Mouse (Mus musculus): ENCODE results near the gene Foxp1.

Gene Foxp1

GRCm38 (mm10) chr6:99443460-99443859 lies 79.1 kb downstream of the Foxp1 start:
- TF ChIP-seq GATA4 (IDR thresholded peaks at IDR 0.05; ENCODE audit: insufficient replicate concordance, low read length): no peak

DNA sequence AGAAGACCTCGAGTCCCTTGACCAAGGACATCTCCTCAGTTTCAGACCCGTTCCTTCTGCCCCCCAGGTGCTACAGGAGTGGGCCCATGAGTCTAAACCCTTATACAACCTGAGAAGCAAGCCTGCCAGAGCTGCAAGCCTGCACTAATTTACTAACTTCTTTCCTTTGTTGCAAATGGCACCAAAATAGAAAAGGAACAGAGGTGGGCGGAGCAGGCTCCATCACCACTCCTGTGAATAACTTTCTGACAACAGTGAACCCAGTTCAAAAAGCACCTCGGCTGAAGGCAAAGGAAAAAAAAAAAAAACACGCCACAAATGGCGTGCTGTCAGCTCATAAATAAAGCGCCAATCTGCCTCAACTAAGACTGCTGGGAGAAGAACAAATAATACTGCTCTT lies 81.4 kb downstream of the Foxp1 start:
- no peak for TF ChIP-seq GATA4 (IDR thresholded peaks at IDR 0.05; ENCODE audit: insufficient replicate concordance, low read length)

- no peak for TF ChIP-seq GATA4 (IDR thresholded peaks at IDR 0.05; ENCODE audit: insufficient replicate concordance, low read length)
These were observed 81.9 kb downstream of the Foxp1 start for GRCm38 (mm10) chr6:99440606-99441005.

DNA sequence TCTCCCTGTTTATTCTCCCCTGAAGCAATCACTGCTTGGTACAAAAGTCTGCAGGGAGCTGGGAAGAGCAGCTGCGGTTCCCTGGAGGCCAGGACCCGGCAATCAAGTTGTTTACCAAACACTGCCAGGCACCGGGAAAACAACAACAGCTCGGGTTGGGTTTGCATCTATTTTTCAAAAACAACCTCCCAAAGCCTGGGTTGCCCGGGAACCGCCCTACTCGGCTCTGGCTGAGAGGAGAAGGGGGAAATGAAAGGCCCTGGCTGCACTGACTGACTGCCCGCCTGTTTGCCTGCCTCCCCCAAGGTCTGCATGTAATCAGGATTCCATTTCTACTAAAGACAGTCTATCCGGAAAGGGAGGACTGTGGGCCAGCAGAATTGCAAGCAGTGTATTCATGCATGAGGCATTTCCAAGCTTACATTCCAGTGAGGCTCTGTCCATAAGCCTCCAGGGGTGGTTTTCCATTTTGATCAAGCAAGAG lies 82.6 kb downstream of the Foxp1 start:
- no peak for TF ChIP-seq GATA4 (IDR thresholded peaks at IDR 0.05; ENCODE audit: insufficient replicate concordance, low read length)

DNA sequence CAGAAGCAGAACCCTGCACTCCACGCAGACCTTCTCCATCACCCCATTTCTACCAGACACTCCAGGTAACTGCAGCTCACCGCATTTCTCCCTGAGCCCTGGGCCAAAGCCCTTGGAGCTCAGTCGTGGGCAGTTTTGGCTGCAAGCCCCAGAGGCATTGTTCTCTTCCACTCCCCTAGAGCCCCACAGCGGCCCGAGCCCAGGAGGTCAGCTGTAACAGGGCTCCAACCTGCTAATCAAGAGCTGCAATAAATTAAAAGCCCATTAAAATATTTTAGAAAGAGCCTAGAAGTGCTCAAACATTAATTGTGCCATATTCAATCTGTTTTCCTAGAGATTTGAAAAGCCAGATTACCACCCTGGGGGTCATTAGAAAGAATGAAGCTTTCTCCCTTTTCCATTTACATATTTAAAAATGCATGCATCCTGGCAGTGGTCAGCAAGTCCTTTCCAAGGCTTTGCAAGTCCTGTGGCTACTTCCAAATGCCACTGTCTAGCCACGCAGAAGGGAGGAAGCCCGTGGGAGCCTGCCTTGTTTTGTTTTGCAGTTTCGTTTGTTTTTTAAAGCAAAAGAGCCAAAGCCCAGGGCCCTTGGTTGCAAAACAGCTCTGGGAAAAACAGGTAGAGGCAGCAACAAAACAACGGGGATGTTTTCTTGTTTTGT lies 83.2 kb downstream of the Foxp1 start:
- TF ChIP-seq GATA4 (IDR thresholded peaks at IDR 0.05; ENCODE audit: insufficient replicate concordance, low read length): no peak

GRCm38 (mm10) chr6:99436371-99436770 lies 86.2 kb downstream of the Foxp1 start:
- TF ChIP-seq GATA4 (IDR thresholded peaks at IDR 0.05; ENCODE audit: insufficient replicate concordance, low read length): no peak

- TF ChIP-seq GATA4 (IDR thresholded peaks at IDR 0.05; ENCODE audit: insufficient replicate concordance, low read length): no peak
These were observed 87.4 kb downstream of the Foxp1 start for GRCm38 (mm10) chr6:99435140-99435539.

DNA sequence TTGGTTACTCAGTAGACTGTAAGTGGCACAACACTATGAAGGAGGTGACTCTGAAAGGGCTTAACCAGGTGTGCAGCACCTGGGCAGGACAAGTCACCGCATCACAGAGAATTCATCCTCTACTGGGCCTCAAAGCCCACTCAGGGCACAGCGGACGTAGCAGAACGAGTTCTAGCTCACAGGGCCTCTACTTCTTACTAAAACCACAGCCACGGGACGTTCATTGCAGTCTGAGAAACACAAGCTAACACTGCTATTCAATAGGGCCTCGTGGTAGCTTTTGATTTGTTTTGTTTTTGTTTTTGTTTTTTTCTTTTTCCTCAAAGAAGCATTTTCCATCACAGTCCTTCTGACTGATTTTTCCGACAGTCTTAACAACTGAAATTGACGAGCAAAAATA lies 89.5 kb downstream of the Foxp1 start:
- TF ChIP-seq GATA4 (IDR thresholded peaks at IDR 0.05; ENCODE audit: insufficient replicate concordance, low read length): no peak

GRCm38 (mm10) chr6:99431941-99432340 lies 90.6 kb downstream of the Foxp1 start:
- no peak for TF ChIP-seq GATA4 (IDR thresholded peaks at IDR 0.05; ENCODE audit: insufficient replicate concordance, low read length)

DNA sequence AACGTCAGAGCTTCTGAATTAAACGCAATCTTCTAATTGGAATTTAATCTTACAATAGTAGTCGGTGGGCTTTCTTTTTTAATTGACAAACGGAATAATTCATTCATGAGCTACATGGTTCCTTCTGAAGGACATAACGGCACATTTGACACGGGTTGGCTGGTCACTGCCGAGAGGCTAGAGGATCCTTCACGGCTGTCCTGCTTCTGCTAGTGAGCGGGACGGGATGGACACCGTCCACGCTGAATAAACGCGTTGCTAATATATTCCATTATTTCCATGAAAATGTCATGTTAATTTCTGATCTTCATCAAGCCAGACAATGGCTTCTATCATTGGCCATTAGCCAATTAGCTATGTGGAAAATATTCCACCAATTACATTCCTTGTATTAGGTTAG lies 92.0 kb downstream of the Foxp1 start:
- TF ChIP-seq GATA4 (IDR thresholded peaks at IDR 0.05; ENCODE audit: insufficient replicate concordance, low read length): no peak

DNA sequence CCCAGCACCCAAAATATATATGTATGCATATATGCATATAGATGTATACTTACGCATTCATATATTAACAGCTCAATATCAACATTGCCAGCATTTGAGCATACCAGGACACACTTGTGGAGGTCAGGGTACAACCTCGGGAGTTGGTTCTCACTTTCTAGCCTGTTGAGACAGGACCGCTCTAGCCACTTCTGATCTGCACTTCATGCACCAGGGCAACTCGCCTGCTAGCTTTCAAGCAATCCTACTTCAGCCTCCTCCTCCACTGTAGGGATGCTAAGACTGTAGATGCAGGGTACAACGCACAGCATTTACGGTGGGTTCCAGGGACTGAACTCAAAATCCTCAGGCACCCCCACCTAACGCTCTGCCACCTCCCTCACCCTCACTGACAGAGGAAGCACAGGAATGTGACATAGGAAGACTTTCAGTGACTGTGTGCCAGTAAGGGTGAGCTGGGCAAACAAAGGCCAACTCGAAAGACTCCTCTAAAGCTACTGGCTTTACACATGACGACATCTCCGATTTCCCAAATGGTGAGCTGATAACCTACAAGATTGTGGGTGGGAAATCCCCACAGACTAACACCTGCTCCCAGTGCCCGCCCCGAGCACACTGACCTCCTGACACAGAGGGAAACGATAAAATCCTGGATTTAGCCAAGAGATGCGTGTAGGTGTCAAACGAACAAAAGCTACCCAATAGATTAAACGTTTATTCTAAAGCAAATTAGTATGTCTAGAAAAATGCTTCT lies 93.0 kb downstream of the Foxp1 start:
- TF ChIP-seq GATA4 (IDR thresholded peaks at IDR 0.05; ENCODE audit: insufficient replicate concordance, low read length): no peak

DNA sequence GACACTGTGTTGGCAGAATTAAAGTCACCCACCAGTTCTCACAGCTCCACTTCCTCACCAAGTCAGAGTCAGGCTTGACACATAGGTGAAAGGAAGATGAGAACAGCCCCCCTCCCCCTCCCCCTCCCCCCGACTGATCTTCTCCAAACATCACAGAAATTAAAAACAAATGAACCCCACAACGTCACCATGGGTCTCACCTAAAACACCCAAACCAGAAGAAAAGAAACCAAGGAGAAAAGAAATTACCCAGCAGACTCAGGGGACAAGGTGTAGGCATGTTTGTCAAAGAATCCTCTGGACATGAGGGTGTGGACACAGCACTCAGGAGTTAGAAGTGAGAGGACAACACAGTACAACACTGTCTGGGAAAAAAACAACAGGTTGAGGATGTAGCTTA lies 93.6 kb downstream of the Foxp1 start:
- TF ChIP-seq GATA4 (IDR thresholded peaks at IDR 0.05; ENCODE audit: insufficient replicate concordance, low read length): no peak

GRCm38 (mm10) chr6:99427301-99427700 lies 95.2 kb downstream of the Foxp1 start:
- TF ChIP-seq GATA4 (IDR thresholded peaks at IDR 0.05; ENCODE audit: insufficient replicate concordance, low read length): no peak

- no peak for TF ChIP-seq GATA4 (IDR thresholded peaks at IDR 0.05; ENCODE audit: insufficient replicate concordance, low read length)
These were observed 97.5 kb downstream of the Foxp1 start for GRCm38 (mm10) chr6:99425044-99425443.

DNA sequence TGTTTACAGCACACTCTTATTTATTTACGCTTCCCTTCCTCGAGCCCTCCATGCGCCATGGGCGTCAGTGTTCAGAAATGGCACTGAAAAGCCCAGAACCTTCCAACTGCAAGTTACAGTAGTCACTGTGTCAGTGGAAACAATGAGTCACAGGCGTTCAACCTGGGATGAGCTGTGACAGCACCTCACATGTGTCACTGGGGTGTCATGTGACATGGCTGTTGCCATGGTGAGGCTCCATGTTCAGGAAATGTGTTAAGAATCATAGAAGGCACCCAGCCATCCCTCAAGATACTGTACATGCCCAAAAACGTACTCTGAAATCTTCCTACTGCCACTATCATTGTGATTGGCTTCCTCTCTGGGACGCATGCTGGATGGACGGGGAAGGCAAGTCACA lies 101.9 kb downstream of the Foxp1 start:
- no peak for TF ChIP-seq GATA4 (IDR thresholded peaks at IDR 0.05; ENCODE audit: insufficient replicate concordance, low read length)

DNA sequence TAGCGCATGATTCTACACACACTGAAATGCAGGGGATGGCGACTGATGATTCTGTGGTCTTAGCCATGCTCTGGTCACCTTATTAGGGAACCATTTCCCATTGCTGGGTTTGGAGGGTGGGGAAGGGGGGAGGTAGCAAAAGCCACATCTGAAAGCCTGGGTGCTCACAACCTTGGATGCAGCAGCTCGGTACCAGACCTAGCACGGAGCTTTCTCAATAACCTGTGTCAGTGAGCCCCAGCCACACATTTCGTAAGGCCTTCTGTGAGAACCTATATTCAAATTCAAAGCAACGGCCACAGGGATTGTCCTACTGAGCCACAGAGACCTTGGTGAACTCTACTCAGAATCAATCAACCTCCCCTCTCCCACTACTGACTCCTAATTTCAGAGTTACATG lies 109.9 kb downstream of the Foxp1 start:
- TF ChIP-seq GATA4 (IDR thresholded peaks at IDR 0.05; ENCODE audit: insufficient replicate concordance, low read length): no peak

Data from liver, adult (tissue).